In the genomic region with DNA sequence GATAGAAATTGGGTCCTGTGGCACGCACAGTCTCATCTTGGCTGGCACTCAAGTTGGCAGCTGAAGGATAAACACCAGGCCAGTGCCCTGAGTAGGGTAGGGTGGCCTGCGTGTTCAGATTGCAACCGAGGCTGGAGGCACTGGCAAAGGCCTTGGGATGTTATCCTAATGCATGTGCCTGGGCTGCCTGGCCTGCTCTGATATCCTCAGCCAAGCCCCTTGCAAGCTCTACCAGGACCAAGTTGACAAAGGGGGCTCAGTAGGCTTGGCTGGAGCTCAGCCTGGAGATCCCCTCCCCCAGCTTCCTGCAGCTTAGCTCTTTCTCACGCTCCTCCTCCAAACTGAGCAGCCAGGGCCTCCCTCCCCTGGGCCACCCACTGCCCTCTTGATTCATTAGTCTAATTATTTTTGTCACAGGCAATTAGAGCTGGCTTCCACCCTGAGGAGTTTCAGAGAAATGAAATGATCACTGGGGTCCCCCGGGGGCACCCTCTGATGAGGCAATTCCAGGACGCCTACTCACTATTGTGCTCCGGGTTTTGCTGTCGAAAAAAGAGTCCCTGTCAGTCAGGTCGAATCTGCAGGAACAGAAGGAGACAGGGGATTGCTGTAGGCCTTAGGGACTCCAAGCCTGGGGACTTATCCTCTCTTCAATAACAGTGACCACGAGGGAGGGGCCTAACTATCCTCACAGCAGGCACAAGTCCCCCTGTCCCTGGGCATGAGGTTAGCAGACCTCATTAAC, we compare ENCODE assay signal across 8 mouse cellular contexts.
A peak's percentile ranks its signal among the peaks of the same experiment; 100 is the strongest.
DNase-seq lines count a peak whose midpoint lies in the region; ATAC-seq lines count a peak whose summit lies in the region.

No protein-coding gene starts in this region.

- peak overlapping the region; percentile 87 for H3K27ac ChIP-seq in midbrain, embryonic 11.5 days (ENCODE audit: low read depth, low read length)
- H3K27ac ChIP-seq in stomach, embryonic 15.5 days = peak overlapping the region; percentile 58; the same call in 1 of the 2 replicates

- H3K9ac ChIP-seq in midbrain, embryonic 11.5 days (ENCODE audit: low read length) = peak overlapping the region; percentile 25; the same call in 1 of the 2 replicates
- no peak overlapping the region for H3K9ac ChIP-seq in stomach, embryonic 15.5 days

- H3K36me3 ChIP-seq in midbrain, embryonic 11.5 days (ENCODE audit: control insufficient read depth, insufficient read depth, low read length) = 0 out of 2 replicates have a peak, but pooled peaks cover 5% of the 10 kb centered on the region
- no peaks in the 10 kb centered on the region for H3K36me3 ChIP-seq in stomach, embryonic 15.5 days

- no peaks in the 10 kb centered on the region for H3K27me3 ChIP-seq in midbrain, embryonic 11.5 days (ENCODE audit: control insufficient read depth, insufficient read depth, low read length)
- H3K27me3 ChIP-seq in stomach, embryonic 15.5 days (replicated peaks) = no peaks in the 10 kb centered on the region

- no peaks in the 10 kb centered on the region for H3K9me3 ChIP-seq in midbrain, embryonic 11.5 days (ENCODE audit: control insufficient read depth, low read length)
- H3K9me3 ChIP-seq in stomach, embryonic 15.5 days = no peaks in the 10 kb centered on the region

- no peak overlapping the region for H3K4me2 ChIP-seq in midbrain, embryonic 11.5 days
- no peak overlapping the region for H3K4me2 ChIP-seq in stomach, embryonic 15.5 days

- WGBS in midbrain, embryonic 11.5 days = 8% methylated on average over 10 of the region's 10 CpGs
- 26% methylated on average over 10 of the region's 10 CpGs for WGBS in stomach, embryonic 15.5 days

- peak; percentile 91 for ATAC-seq in midbrain, embryonic 11.5 days (ENCODE audit: low FRiP score)
- peak; percentile 67 for ATAC-seq in stomach, embryonic 15.5 days (ENCODE audit: insufficient read depth, low FRiP score, low read depth)
- ATAC-seq in megakaryocyte, adult 5-6 weeks (ENCODE audit: poor library complexity, severe bottlenecking) = no peak

- H3K4me1 ChIP-seq in midbrain, embryonic 11.5 days (ENCODE audit: control insufficient read depth, insufficient read depth, low read length) = peaks cover 19% of the 10 kb centered on the region
- peaks cover 24% of the 10 kb centered on the region for H3K4me1 ChIP-seq in stomach, embryonic 15.5 days

- H3K4me3 ChIP-seq in midbrain, embryonic 11.5 days (ENCODE audit: low read depth, low read length) = no peak overlapping the region
- no peak overlapping the region for H3K4me3 ChIP-seq in stomach, embryonic 15.5 days (replicated peaks)

- DNase-seq in brain, adult 2 months (ENCODE audit: low read depth, low spot score) = peak; percentile 73
- DNase-seq in embryo, embryonic 10.5 days (ENCODE audit: low spot score) = peak; percentile 83
- peak; percentile 42 to 49 for DNase-seq in heart, adult 18-20 months
- peak; percentile 12 for DNase-seq in kidney, adult 11 months
- peak; percentile 20 to 58 for DNase-seq in left cerebral cortex, adult 9 months (ENCODE audit: low spot score in 2 of 2)
- DNase-seq in midbrain, embryonic 11.5 days (ENCODE audit: low spot score, missing footprints) = peak; percentile 94

Comparison
In these comparisons a context has a peak if more than half of its experiments do, and no peak if none do; other contexts are left out.
1. DNase-seq: peak in every context shown above with its lines; median percentile 94 in midbrain, embryonic 11.5 days; 83 in embryo, embryonic 10.5 days; 73 in brain, adult 2 months; 46 in heart, adult 18-20 months; 39 in left cerebral cortex, adult 9 months; 12 in kidney, adult 11 months.